Mouse (Mus musculus) intestine, embryonic 16.5 days (tissue): Measurements from ENCODE around the gene Chmp1a. TPM values are rescaled to one million over a fixed set of nuclear protein-coding genes. Genes with fewer than 3 reads are reported as not detected.
"Not testable (repeated sequence)": the region's sequence is repeated elsewhere in the genome, so short reads cannot be mapped to it uniquely, and the experiment has no call there.

Experiments used
- ATAC-seq: fragments of 200-750 bp; cut with Nextera tagmentation; 2 replicates; pipeline ENCODE4 v1.8.0; 2017; ENCODE audit warnings: moderate TSS enrichment, moderate library complexity
- H3K27ac ChIP-seq: fragments of 300-500 bp; sonication (generic); 2 replicates; pipeline ENCODE4 v1.5.1; 2014; ENCODE audit warnings: mild to moderate bottlenecking, low read length
- H3K27me3 ChIP-seq: fragments of 300-500 bp; sonication (generic); replicated peaks from 2 replicates; pipeline ENCODE4 v1.6.1; 2014; ENCODE audit warnings: low read length, control low read depth, mixed read lengths; ENCODE audit not compliant: control insufficient read depth, insufficient read depth
- H3K36me3 ChIP-seq: fragments of 300-500 bp; sonication (generic); 2 replicates; pipeline ENCODE4 v1.6.1; 2014; ENCODE audit warnings: low read length, control low read depth; ENCODE audit not compliant: control insufficient read depth, insufficient read depth
- H3K4me1 ChIP-seq: fragments of 300-500 bp; sonication (generic); 2 replicates; pipeline ENCODE4 v1.6.1; 2014; ENCODE audit warnings: low read length, control low read depth, mixed read lengths; ENCODE audit not compliant: control insufficient read depth, insufficient read depth
- H3K4me2 ChIP-seq: fragments of 300-500 bp; sonication (generic); 2 replicates; pipeline ENCODE4 v1.6.1; 2014; ENCODE audit warnings: low read depth, low read length, control low read depth
- H3K4me3 ChIP-seq: fragments of 300-500 bp; sonication (generic); 2 replicates; pipeline ENCODE4 v1.5.1; 2014; ENCODE audit warnings: mild to moderate bottlenecking, low read length
- H3K9ac ChIP-seq: fragments of 300-500 bp; sonication (generic); 2 replicates; pipeline ENCODE4 v1.6.1; 2014; ENCODE audit warnings: low read depth, low read length
- H3K9me3 ChIP-seq: fragments of 300-500 bp; sonication (generic); 2 replicates; pipeline ENCODE4 v1.6.1; 2016; ENCODE audit warnings: low read length, control low read depth; ENCODE audit not compliant: control insufficient read depth
- WGBS: fragments of 180-500 bp; shearing (Covaris S2); extraction: QIAGEN DNeasy Blood & Tissue Kit; methylation state at CpG from one replicate; pipeline ENCODE4 v1.1.7; 2014; 5-methylcytosine and 5-hydroxymethylcytosine counted together
- polyA plus RNA-seq: library from polyadenylated mRNA; unstranded; fragments of >200 nt; fragmentation: Nextera tagmentation; extraction: Ambion mirVana; gene quantifications from 2 replicates; pipeline ENCODE4 v1.2.1, GENCODE M21; 2015

Chmp1a gene
- polyA plus RNA-seq: 173 and 184 TPM in 2 replicates

DNA sequence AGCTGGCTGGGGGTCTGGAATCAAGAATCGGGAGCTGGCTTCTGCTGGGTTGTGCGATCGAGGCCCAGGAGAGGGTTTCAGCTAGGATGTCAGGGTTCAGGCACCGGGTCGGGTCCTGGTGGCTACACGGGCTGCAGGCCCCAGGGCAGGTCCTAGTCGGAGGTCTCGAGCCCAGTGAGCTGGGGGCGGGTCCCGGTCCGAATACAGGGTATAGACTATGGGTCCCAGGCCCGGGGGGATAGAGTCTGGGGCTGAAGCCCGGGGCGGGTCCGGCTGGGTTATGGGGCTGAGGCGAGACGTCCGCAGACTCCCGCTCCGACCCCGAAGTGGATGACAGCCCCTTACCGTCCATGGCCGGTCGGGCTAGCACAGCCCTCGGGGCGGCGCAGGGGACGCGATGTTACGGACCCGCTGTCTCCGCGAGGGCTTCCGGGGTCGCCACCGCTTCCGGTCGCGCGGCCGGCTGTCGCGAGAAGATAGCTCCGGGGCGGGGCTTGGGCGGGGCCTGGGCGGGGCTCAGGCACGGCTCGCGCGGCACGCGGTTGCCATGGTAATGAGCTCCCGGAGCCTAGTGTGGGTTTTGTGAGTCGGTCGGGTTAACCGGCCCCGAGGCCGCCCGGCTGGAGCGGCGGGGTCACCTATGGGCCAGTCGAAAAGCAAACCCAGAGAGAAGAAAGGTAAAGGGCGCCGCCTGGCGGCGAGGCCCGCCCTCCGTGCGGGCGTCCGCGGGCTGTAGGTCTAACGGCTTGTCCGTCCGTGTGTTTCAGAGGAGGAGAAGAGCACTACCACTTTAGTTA, at the start of gene Chmp1a, which contains the start of gene Spata33:
TSS of gene Chmp1a (minus strand) at position 443 of the 797 bp plus-strand sequence.
TSS of gene Spata33 (plus strand) at position 512 of the 797 bp plus-strand sequence.
- H3K27me3 ChIP-seq: no peaks in the 10 kb centered on the region
- H3K4me1 ChIP-seq: peaks cover 6% of the 10 kb centered on the region; the same call in 1 of the 2 replicates
- peak; percentile 94 for ATAC-seq
- H3K4me2 ChIP-seq: peak within 1 kb of the TSS; percentile 88
- WGBS: under 1% methylated on average over 76 of the region's 76 CpGs
- H3K9me3 ChIP-seq: no peaks in the 10 kb centered on the region
- peak within 1 kb of the TSS; percentile 95 for H3K9ac ChIP-seq
- H3K4me3 ChIP-seq: peak within 1 kb of the TSS; percentile 95
- H3K36me3 ChIP-seq: peaks cover 4% of the 10 kb centered on the region; the same call in 1 of the 2 replicates
- H3K27ac ChIP-seq: peak within 1 kb of the TSS; percentile 59

DNA sequence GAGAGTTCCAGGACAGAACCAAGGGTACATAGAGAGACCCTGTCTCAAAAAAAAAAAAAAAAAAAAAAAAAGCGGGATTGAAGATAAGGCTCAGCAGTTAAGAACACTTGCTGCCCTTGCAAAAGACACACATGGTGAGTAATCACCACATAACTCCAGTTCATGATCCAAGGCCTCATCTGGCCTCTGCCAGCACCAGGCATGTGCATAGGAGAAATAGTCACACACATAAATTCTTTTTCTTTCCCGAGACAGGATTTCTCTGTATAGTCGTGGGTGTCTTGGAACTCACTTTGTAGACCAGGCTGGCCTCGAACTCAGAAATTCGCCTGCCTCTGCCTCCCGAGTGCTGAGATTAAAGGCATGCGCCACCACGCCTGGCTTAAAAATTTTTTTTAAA, 45.0 kb upstream of the Chmp1a start:
- H3K4me3 ChIP-seq, ATAC-seq, H3K9me3 ChIP-seq, H3K27me3 ChIP-seq, H3K27ac ChIP-seq, H3K4me2 ChIP-seq, H3K9ac ChIP-seq: not testable (repeated sequence)
- Histone ChIP-seq H3K36me3 (peaks cover 15% of the 10 kb centered on the region), H3K4me1 (peaks cover 18% of the 10 kb centered on the region)
- WGBS: 90% methylated on average over 8 of the region's 8 CpGs

DNA sequence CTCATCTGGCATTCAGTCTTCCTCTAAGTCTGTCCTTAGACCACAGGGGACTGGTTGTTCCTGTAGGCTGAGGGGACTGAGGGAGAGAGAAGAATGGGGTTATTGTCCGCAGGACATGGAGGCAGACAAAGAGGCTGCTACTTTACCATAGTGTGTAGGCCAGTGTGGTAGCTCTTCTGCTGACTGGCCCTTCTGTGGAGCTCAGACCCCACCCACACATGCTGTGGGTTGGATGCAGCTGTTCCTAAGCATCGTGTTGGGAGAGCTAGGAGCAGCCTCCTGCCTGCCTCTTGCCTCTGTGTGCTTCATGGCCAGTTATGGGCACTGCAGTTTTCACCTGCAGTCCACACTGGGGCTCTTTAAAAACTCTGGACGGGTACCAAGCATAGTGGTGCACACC, 44.6 kb upstream of the Chmp1a start:
- Histone ChIP-seq H3K9me3 (no peaks in the 10 kb centered on the region), H3K27me3 (no peaks in the 10 kb centered on the region), H3K4me2 (no peak overlapping the region), H3K36me3 (peaks cover 15% of the 10 kb centered on the region), H3K4me3 (no peak overlapping the region), H3K27ac (no peak overlapping the region), H3K9ac (no peak overlapping the region), H3K4me1 (peaks cover 20% of the 10 kb centered on the region)
- 79% methylated on average over 3 of the region's 3 CpGs for WGBS
- no peak for ATAC-seq

GRCm38 (mm10) chr8:123255170-123255569, 42.6 kb upstream of the Chmp1a start:
- Histone ChIP-seq H3K4me3 (peak overlapping the region; percentile 99), H3K4me2 (peak overlapping the region; percentile 93), H3K27me3 (no peaks in the 10 kb centered on the region), H3K9ac (peak overlapping the region; percentile 99), H3K36me3 (peaks cover 15% of the 10 kb centered on the region), H3K4me1 (peaks cover 20% of the 10 kb centered on the region), H3K9me3 (no peaks in the 10 kb centered on the region), H3K27ac (no peak overlapping the region)
- ATAC-seq: no peak
- 60% methylated on average over 6 of the region's 6 CpGs for WGBS

- under 1% methylated on average over 77 of the region's 99 CpGs for WGBS
- Histone ChIP-seq H3K4me3 (peak within 1 kb of the TSS; percentile 99), H3K27ac (peak within 1 kb of the TSS; percentile 74), H3K27me3 (no peaks in the 10 kb centered on the region), H3K9ac (peak within 1 kb of the TSS; percentile 99), H3K4me1 (peaks cover 20% of the 10 kb centered on the region), H3K9me3 (no peaks in the 10 kb centered on the region), H3K4me2 (peak within 1 kb of the TSS; percentile 93), H3K36me3 (peaks cover 18% of the 10 kb centered on the region)
- peak; percentile 97 for ATAC-seq
Measured at GRCm38 (mm10) chr8:123254099-123254885, 41.7 kb upstream of the Chmp1a start, which contains the start of the genes Zfp276 and Vps9d1. Gene Zfp276 (plus strand): TSS chr8:123254195. Gene Vps9d1 (minus strand): TSS chr8:123254348.

GRCm38 (mm10) chr8:123253451-123254098, 41.0 kb upstream of the Chmp1a start:
- peak overlapping the region; percentile 74 for H3K27ac ChIP-seq
- ATAC-seq: peak; percentile 55; the same call in 1 of the 2 replicates
- H3K4me1 ChIP-seq: peaks cover 20% of the 10 kb centered on the region
- peak overlapping the region; percentile 99 for H3K9ac ChIP-seq
- no peaks in the 10 kb centered on the region for H3K9me3 ChIP-seq
- H3K27me3 ChIP-seq: no peaks in the 10 kb centered on the region
- peak overlapping the region; percentile 64 for H3K4me2 ChIP-seq
- peaks cover 18% of the 10 kb centered on the region; the same call in 1 of the 2 replicates for H3K36me3 ChIP-seq
- under 1% methylated on average over 38 of the region's 40 CpGs for WGBS
- H3K4me3 ChIP-seq: peak overlapping the region; percentile 99

GRCm38 (mm10) chr8:123252925-123253324, 40.4 kb upstream of the Chmp1a start:
- ATAC-seq: no peak
- peaks cover 14% of the 10 kb centered on the region; the same call in 1 of the 2 replicates for H3K36me3 ChIP-seq
- no peaks in the 10 kb centered on the region for H3K9me3 ChIP-seq
- H3K4me3 ChIP-seq: peak overlapping the region; percentile 99
- H3K9ac ChIP-seq: peak overlapping the region; percentile 99
- peak overlapping the region; percentile 64 for H3K4me2 ChIP-seq
- peak overlapping the region; percentile 37; the same call in 1 of the 2 replicates for H3K27ac ChIP-seq
- WGBS: 50% methylated on average over 4 of the region's 4 CpGs
- H3K4me1 ChIP-seq: peaks cover 20% of the 10 kb centered on the region
- H3K27me3 ChIP-seq: no peaks in the 10 kb centered on the region

DNA sequence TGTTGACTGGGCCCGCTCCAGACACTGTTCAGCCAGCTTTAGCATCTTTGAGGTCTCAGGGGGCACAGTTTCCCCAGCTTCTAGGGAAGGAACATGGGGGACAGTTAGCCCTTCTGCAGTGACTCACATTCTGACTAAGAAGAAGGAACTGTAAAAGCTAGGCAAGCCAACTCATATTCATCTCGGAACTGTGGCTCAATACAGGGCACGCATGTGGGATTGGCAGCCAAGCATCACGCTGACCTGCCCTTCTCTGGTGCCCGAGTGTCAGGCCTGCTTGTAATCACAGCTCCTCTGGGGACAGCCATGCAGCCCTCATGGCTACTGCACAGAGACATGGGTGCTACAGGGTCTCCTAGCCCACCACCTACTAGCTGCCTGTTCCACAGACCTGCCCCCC, 38.4 kb upstream of the Chmp1a start:
- Histone ChIP-seq H3K4me1 (peaks cover 20% of the 10 kb centered on the region), H3K4me2 (no peak overlapping the region), H3K36me3 (peaks cover 13% of the 10 kb centered on the region), H3K27me3 (no peaks in the 10 kb centered on the region), H3K4me3 (no peak overlapping the region), H3K27ac (no peak overlapping the region), H3K9me3 (no peaks in the 10 kb centered on the region), H3K9ac (no peak overlapping the region)
- ATAC-seq: no peak
- WGBS: 97% methylated on average over 5 of the region's 5 CpGs
